In genomic region chr7:30220008-30220356, GRCm38 (mm10) we compare ENCODE assay signal across 8 mouse cellular contexts. TPM values are rescaled to one million over a fixed set of nuclear protein-coding genes. Genes with fewer than 3 reads are reported as not detected.
DNase-seq lines count a peak whose midpoint lies in the region; ATAC-seq and TF ChIP-seq lines count a peak whose summit lies in the region.

No protein-coding gene starts in this region.

- TF ChIP-seq CTCF in kidney, adult 2 months (conservative IDR thresholded peaks at IDR 0.05; ENCODE audit: insufficient read depth, insufficient read length, low read depth, low read length) = no peak

- H3K4me1 ChIP-seq in erythroblast, embryonic 14.5 days (ENCODE audit: control insufficient read depth) = peaks cover 36% of the 10 kb centered on the region
- H3K4me1 ChIP-seq in embryonic facial prominence, embryonic 12.5 days = peaks cover 12% of the 10 kb centered on the region; the same call in 1 of the 2 replicates
- H3K4me1 ChIP-seq in kidney, adult 2 months (ENCODE audit: control insufficient read depth, insufficient read depth, low read length) = peaks cover 14% of the 10 kb centered on the region
- peaks cover 24% of the 10 kb centered on the region for H3K4me1 ChIP-seq in midbrain, embryonic 10.5 days

- H3K27ac ChIP-seq in embryonic facial prominence, embryonic 12.5 days = 0 out of 2 replicates have a peak overlapping the region, but pooled peaks have one; percentile 36
- H3K27ac ChIP-seq in kidney, adult 2 months (ENCODE audit: insufficient read depth, low read depth, low read length) = peak overlapping the region; percentile 75
- H3K27ac ChIP-seq in midbrain, embryonic 10.5 days (replicated peaks) = peak overlapping the region; percentile 83; the same call in 1 of the 2 replicates

- H3K4me3 ChIP-seq in erythroblast, embryonic 14.5 days (replicated peaks) = peak overlapping the region; percentile 58
- peak overlapping the region; percentile 45 for H3K4me3 ChIP-seq in embryonic facial prominence, embryonic 12.5 days
- H3K4me3 ChIP-seq in kidney, adult 2 months (ENCODE audit: insufficient read depth, low read depth, low read length) = peak overlapping the region; percentile 57
- H3K4me3 ChIP-seq in midbrain, embryonic 10.5 days = peak overlapping the region; percentile 61

- H3K9ac ChIP-seq in embryonic facial prominence, embryonic 12.5 days = peak overlapping the region; percentile 53

- peaks cover 3% of the 10 kb centered on the region; the same call in 1 of the 2 replicates for H3K9me3 ChIP-seq in erythroblast, embryonic 14.5 days (ENCODE audit: control insufficient read depth, low read length)
- H3K9me3 ChIP-seq in embryonic facial prominence, embryonic 12.5 days = no peaks in the 10 kb centered on the region
- no peaks in the 10 kb centered on the region for H3K9me3 ChIP-seq in midbrain, embryonic 10.5 days (replicated peaks)

- no peak for TF ChIP-seq POLR2A in kidney, adult 2 months (IDR thresholded peaks at IDR 0.05; ENCODE audit: low read depth, low read length)

- peak overlapping the region; percentile 90 for H3K4me2 ChIP-seq in embryonic facial prominence, embryonic 12.5 days (replicated peaks)

- no peak for ATAC-seq in erythroblast, adult 5-6 weeks (replicated peaks; ENCODE audit: low FRiP score, poor library complexity, severe bottlenecking)
- no peak for ATAC-seq in embryonic facial prominence, embryonic 12.5 days (ENCODE audit: insufficient number of reproducible peaks, insufficient read depth, low FRiP score, low TSS enrichment)

- peaks cover 10% of the 10 kb centered on the region for H3K36me3 ChIP-seq in erythroblast, embryonic 14.5 days (ENCODE audit: control insufficient read depth)
- H3K36me3 ChIP-seq in embryonic facial prominence, embryonic 12.5 days = peaks cover 11% of the 10 kb centered on the region
- H3K36me3 ChIP-seq in kidney, adult 2 months (ENCODE audit: control insufficient read depth, insufficient read depth, low read length) = 0 out of 2 replicates have a peak, but pooled peaks cover 2% of the 10 kb centered on the region
- peaks cover 30% of the 10 kb centered on the region for H3K36me3 ChIP-seq in midbrain, embryonic 10.5 days

- whole genome bisulfite sequencing in embryonic facial prominence, embryonic 12.5 days = 18% methylated on average over 11 of the region's 11 CpGs
- WGBS in kidney, adult 2 months = 10% methylated on average over 11 of the region's 11 CpGs
- WGBS in midbrain, embryonic 10.5 days = 24% methylated on average over 11 of the region's 11 CpGs

- DNase-seq in kidney, adult 2 months = peak; percentile 79
- DNase-seq in midbrain, embryonic 10.5 days (ENCODE audit: low spot score) = no peak
- DNase-seq in thymus, postnatal 4 days = no peak
- DNase-seq in left cerebral cortex, postnatal 10 days (ENCODE audit: extremely low spot score in 1 of 2, low spot score in 2 of 2) = no peak
- DNase-seq in gastrocnemius, adult 8-10 months (ENCODE audit: low spot score in 2 of 2) = no peak

- no peaks in the 10 kb centered on the region for H3K27me3 ChIP-seq in erythroblast, embryonic 14.5 days (ENCODE audit: control insufficient read depth)
- no peaks in the 10 kb centered on the region for H3K27me3 ChIP-seq in embryonic facial prominence, embryonic 12.5 days
- H3K27me3 ChIP-seq in kidney, adult 2 months (replicated peaks; ENCODE audit: control insufficient read depth, insufficient read depth, low read length) = no peaks in the 10 kb centered on the region
- H3K27me3 ChIP-seq in midbrain, embryonic 10.5 days (ENCODE audit: low read depth, poor library complexity, severe bottlenecking) = no peaks in the 10 kb centered on the region

- intact Hi-C loops in left cerebral cortex, postnatal 10 days (cut with DNase I) = no loop called here

RNA-seq across cellular contexts. Expression of gene Polr2i, which starts 11.8 kb away (rescaled TPM):
- polyA plus RNA-seq in erythroblast, embryonic 14.5 days (2012) = 9.4 and 10.9 TPM in 2 replicates
- 9.8 and 22.1 TPM in 2 replicates for total RNA-seq in erythroblast, adult 5-6 weeks (2015; ENCODE audit: low replicate concordance)
- total RNA-seq in erythroblast, adult 5-6 weeks (2017; ENCODE audit: low replicate concordance) = 11.0 and 12.6 TPM in 2 replicates
- 161 and 181 TPM in 2 replicates for polyA plus RNA-seq in embryonic facial prominence, embryonic 12.5 days (2016; fragmentation: Nextera tagmentation; extraction: Ambion mirVana)
- 187 and 196 TPM in 2 replicates for polyA plus RNA-seq in kidney, adult 2 months (2012; rRNA removed)
- 155 and 162 TPM in 2 replicates for polyA plus RNA-seq in midbrain, embryonic 10.5 days (2016; fragmentation: Nextera tagmentation; extraction: Ambion mirVana)
- total RNA-seq in left cerebral cortex, postnatal 10 days (2021) = 10 to 100 TPM; 72.1 to 73.3 TPM
- total RNA-seq in gastrocnemius, adult 8-10 months (2022) = 10 to 100 TPM; 55.8 to 67.4 (median 62.3) TPM

RNA-seq across cellular contexts. Expression of gene Tbcb, which starts 12.1 kb away (rescaled TPM):
- polyA plus RNA-seq in erythroblast, embryonic 14.5 days (2012) = 2.6 and 4.1 TPM in 2 replicates
- total RNA-seq in erythroblast, adult 5-6 weeks (2015; ENCODE audit: low replicate concordance) = 36.4 and 38.6 TPM in 2 replicates
- total RNA-seq in erythroblast, adult 5-6 weeks (2017; ENCODE audit: low replicate concordance) = 6.3 and 11.7 TPM in 2 replicates
- 224 and 250 TPM in 2 replicates for polyA plus RNA-seq in embryonic facial prominence, embryonic 12.5 days (2016; fragmentation: Nextera tagmentation; extraction: Ambion mirVana)
- polyA plus RNA-seq in kidney, adult 2 months (2012; rRNA removed) = 51.8 and 72.2 TPM in 2 replicates
- 274 and 283 TPM in 2 replicates for polyA plus RNA-seq in midbrain, embryonic 10.5 days (2016; fragmentation: Nextera tagmentation; extraction: Ambion mirVana)
- 100 to 1,000 TPM; 176 to 206 TPM for total RNA-seq in left cerebral cortex, postnatal 10 days (2021)
- total RNA-seq in gastrocnemius, adult 8-10 months (2022) = 10 to 100 TPM; 26.8 to 38.6 (median 31.1) TPM

RNA-seq across cellular contexts. Expression of gene Ovol3, which starts 15.5 kb away (rescaled TPM):
- not detected in 2 replicates for polyA plus RNA-seq in erythroblast, embryonic 14.5 days (2012)
- total RNA-seq in erythroblast, adult 5-6 weeks (2015; ENCODE audit: low replicate concordance) = not detected in 2 replicates
- not detected in 2 replicates for total RNA-seq in erythroblast, adult 5-6 weeks (2017; ENCODE audit: low replicate concordance)
- 0.38 TPM in 1 of 2 replicates, not detected in the other for polyA plus RNA-seq in embryonic facial prominence, embryonic 12.5 days (2016; fragmentation: Nextera tagmentation; extraction: Ambion mirVana)
- 0.19 and 0.27 TPM in 2 replicates for polyA plus RNA-seq in kidney, adult 2 months (2012; rRNA removed)
- polyA plus RNA-seq in midbrain, embryonic 10.5 days (2016; fragmentation: Nextera tagmentation; extraction: Ambion mirVana) = not detected in 2 replicates
- total RNA-seq in left cerebral cortex, postnatal 10 days (2021) = not detected
- not detected for total RNA-seq in gastrocnemius, adult 8-10 months (2022)

RNA-seq across cellular contexts. Expression of gene Capns1, which starts 21.4 kb away (rescaled TPM):
- 17.1 and 21.2 TPM in 2 replicates for polyA plus RNA-seq in erythroblast, embryonic 14.5 days (2012)
- 121 and 178 TPM in 2 replicates for total RNA-seq in erythroblast, adult 5-6 weeks (2015; ENCODE audit: low replicate concordance)
- total RNA-seq in erythroblast, adult 5-6 weeks (2017; ENCODE audit: low replicate concordance) = 60.6 and 91.3 TPM in 2 replicates
- 80.5 and 86.6 TPM in 2 replicates for polyA plus RNA-seq in embryonic facial prominence, embryonic 12.5 days (2016; fragmentation: Nextera tagmentation; extraction: Ambion mirVana)
- 724 and 781 TPM in 2 replicates for polyA plus RNA-seq in kidney, adult 2 months (2012; rRNA removed)
- 52.1 and 55.5 TPM in 2 replicates for polyA plus RNA-seq in midbrain, embryonic 10.5 days (2016; fragmentation: Nextera tagmentation; extraction: Ambion mirVana)
- total RNA-seq in left cerebral cortex, postnatal 10 days (2021) = 100 to 1,000 TPM; 204 TPM
- total RNA-seq in gastrocnemius, adult 8-10 months (2022) = 100 to 1,000 TPM; 164 to 196 (median 175) TPM

RNA-seq across cellular contexts. Expression of gene Cox7a1, which starts 36.0 kb away (rescaled TPM):
- 0.12 TPM in 1 of 2 replicates, not detected in the other for polyA plus RNA-seq in erythroblast, embryonic 14.5 days (2012)
- not detected in 2 replicates for total RNA-seq in erythroblast, adult 5-6 weeks (2015; ENCODE audit: low replicate concordance)
- not detected in 2 replicates for total RNA-seq in erythroblast, adult 5-6 weeks (2017; ENCODE audit: low replicate concordance)
- polyA plus RNA-seq in embryonic facial prominence, embryonic 12.5 days (2016; fragmentation: Nextera tagmentation; extraction: Ambion mirVana) = 4.2 and 4.7 TPM in 2 replicates
- 76.0 and 141 TPM in 2 replicates for polyA plus RNA-seq in kidney, adult 2 months (2012; rRNA removed)
- 4.1 and 7.2 TPM in 2 replicates for polyA plus RNA-seq in midbrain, embryonic 10.5 days (2016; fragmentation: Nextera tagmentation; extraction: Ambion mirVana)
- total RNA-seq in left cerebral cortex, postnatal 10 days (2021) = 1 to 10 TPM; 3.6 to 4.1 TPM
- total RNA-seq in gastrocnemius, adult 8-10 months (2022) = 100 to 1,000 TPM; 730 to 997 (median 888) TPM

Comparison
In these comparisons a context has a peak if more than half of its experiments do, and no peak if none do; other contexts are left out.
1. RNA of gene Polr2i, which starts 11.8 kb away (polyA plus RNA-seq): 187 to 196 TPM in kidney, adult 2 months, 161 to 181 TPM in embryonic facial prominence, embryonic 12.5 days and 155 to 162 TPM in midbrain, embryonic 10.5 days; 9.4 to 10.9 TPM in erythroblast, embryonic 14.5 days; every median in the first group is over 10 times any median in the second.
2. RNA of gene Tbcb, which starts 12.1 kb away (polyA plus RNA-seq): 274 to 283 TPM in midbrain, embryonic 10.5 days, 224 to 250 TPM in embryonic facial prominence, embryonic 12.5 days and 51.8 to 72.2 TPM in kidney, adult 2 months; 2.6 to 4.1 TPM in erythroblast, embryonic 14.5 days; every median in the first group is over 10 times any median in the second.
3. Peak in every context shown above with its lines, with median percentiles within 50 percentile points of each other: H3K4me3 ChIP-seq and H3K27ac ChIP-seq.